Mouse (Mus musculus) kidney, embryonic 14.5 days (tissue): ENCODE measurements at regions not wholly inside any gene's neighbourhood (a gene's known extent, or its start where the extent isn't known, plus 50 kb on each side); places are given as distances from the start of the nearest gene placed in this dataset.

ENCODE experiments used
- ATAC-seq: fragments of 200-750 bp; cut with Nextera tagmentation; 2 replicates; pipeline ENCODE4 v1.8.0; 2017; ENCODE audit warnings: moderate number of reproducible peaks, mild to moderate bottlenecking, moderate TSS enrichment, moderate library complexity; ENCODE audit not compliant: low FRiP score, low TSS enrichment
- H3K27ac ChIP-seq: fragments of 300-500 bp; sonication (generic); 2 replicates; pipeline ENCODE4 v1.5.1; 2014; ENCODE audit warnings: low read depth, mild to moderate bottlenecking, low read length, moderate library complexity, mixed read lengths
- H3K27me3 ChIP-seq: fragments of 300-500 bp; sonication (generic); 2 replicates; pipeline ENCODE4 v1.6.1; 2014; ENCODE audit warnings: mild to moderate bottlenecking, low read length; ENCODE audit not compliant: control insufficient read depth, insufficient read depth
- H3K36me3 ChIP-seq: fragments of 300-500 bp; sonication (generic); 2 replicates; pipeline ENCODE4 v1.6.1; 2014; ENCODE audit warnings: low read length, mixed read lengths; ENCODE audit not compliant: control insufficient read depth, insufficient read depth
- H3K4me1 ChIP-seq: fragments of 300-500 bp; sonication (generic); 2 replicates; pipeline ENCODE4 v1.6.1; 2014; ENCODE audit warnings: low read length, mixed read lengths; ENCODE audit not compliant: control insufficient read depth, insufficient read depth
- H3K4me2 ChIP-seq: fragments of 300-500 bp; sonication (generic); replicated peaks from 2 replicates; pipeline ENCODE4 v1.6.1; 2014; ENCODE audit warnings: low read depth, mild to moderate bottlenecking, low read length
- H3K4me3 ChIP-seq: fragments of 300-500 bp; sonication (generic); 2 replicates; pipeline ENCODE4 v1.5.1; 2014; ENCODE audit warnings: mild to moderate bottlenecking, low read length
- H3K9ac ChIP-seq: fragments of 300-500 bp; sonication (generic); 2 replicates; pipeline ENCODE4 v1.6.1; 2014; ENCODE audit warnings: low read depth, mild to moderate bottlenecking, low read length, moderate library complexity
- H3K9me3 ChIP-seq: fragments of 300-500 bp; sonication (generic); 2 replicates; pipeline ENCODE4 v1.6.1; 2016; ENCODE audit warnings: low read length; ENCODE audit not compliant: control insufficient read depth
- whole genome bisulfite sequencing: fragments of 180-500 bp; shearing (Covaris S2); extraction: QIAGEN DNeasy Blood & Tissue Kit; methylation state at CpG from one replicate; pipeline ENCODE4 v1.1.7; 2014; 5-methylcytosine and 5-hydroxymethylcytosine counted together

DNA sequence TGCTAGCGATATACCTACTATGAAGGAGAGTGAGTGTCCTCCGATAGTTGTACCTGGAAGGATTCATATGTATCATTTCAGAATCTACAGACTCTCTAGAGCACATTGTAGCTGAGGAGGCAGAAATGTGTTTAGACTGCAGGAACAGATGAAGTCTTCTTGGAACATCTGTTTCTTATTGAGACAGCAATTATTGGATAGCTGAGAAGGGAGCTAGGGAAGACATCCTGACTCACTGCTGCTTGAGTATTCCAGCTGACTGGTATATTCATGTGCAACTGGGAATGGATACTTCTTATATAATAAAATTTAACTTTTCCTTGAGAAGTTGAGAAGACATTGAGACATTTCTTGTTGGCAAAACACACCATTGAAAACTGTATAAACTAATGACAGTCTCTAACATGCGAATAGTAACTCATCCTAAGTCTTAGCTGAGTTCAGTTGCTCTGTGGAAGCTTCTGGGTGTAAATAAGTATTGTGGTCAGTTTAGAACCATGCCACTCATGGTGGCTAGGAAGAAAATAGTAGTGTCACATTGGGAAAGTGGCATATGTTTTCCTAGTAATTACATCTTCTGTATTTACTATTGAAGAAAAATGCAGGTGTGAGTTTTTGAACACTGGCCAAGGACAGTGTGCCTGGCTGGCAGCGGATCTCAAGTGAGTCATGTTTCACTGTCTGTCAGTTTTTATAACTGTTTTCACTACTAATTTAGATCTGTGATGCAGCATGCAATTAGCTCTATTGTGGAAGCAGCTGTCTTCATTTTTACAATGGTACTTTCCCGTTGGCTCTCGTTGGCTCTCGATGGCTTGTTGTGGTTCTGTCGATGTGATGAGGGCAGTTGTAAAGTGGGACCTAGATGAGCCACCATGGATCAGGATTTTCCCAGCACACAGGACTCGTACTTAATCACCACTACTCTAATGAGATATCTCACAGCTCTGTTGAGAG is 163.5 kb downstream of the Sem1 start:
- no peaks in the 10 kb centered on the region for H3K9me3 ChIP-seq
- 71% methylated on average over 9 of the region's 9 CpGs for WGBS
- ATAC-seq = no peak

DNA sequence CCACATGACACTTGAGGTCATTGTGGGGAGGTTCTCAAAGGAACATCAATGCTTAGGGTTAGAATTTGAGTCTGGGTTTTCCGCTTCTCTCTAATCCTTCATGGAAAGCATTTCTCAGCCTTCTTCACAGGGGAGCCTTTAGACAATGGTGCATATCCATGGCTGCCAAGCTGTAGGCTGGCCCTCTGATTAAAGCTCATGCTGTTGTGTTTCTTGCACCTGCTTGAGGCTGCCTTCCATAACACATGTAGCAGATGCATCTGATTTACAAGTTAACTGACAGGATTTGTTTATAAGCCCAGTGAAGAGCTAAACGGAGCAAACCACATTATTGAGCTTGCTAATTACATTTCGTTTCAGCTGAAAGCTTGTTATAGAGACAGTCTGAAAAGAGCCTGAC is 180.5 kb downstream of the Sem1 start:
- no peak overlapping the region for H3K27ac ChIP-seq
- H3K4me1 ChIP-seq = no peaks in the 10 kb centered on the region
- no peak overlapping the region for H3K4me3 ChIP-seq
- 72% methylated on average over 3 of the region's 3 CpGs for WGBS
- ATAC-seq = no peak
- H3K9ac ChIP-seq = no peak overlapping the region
- no peaks in the 10 kb centered on the region for H3K36me3 ChIP-seq
- no peaks in the 10 kb centered on the region for H3K9me3 ChIP-seq
- H3K4me2 ChIP-seq = no peak overlapping the region
- no peaks in the 10 kb centered on the region for H3K27me3 ChIP-seq

More for the DNA sequence above, 163.5 kb downstream of the Sem1 start:
- Histone ChIP-seq H3K36me3 (no peaks in the 10 kb centered on the region), H3K27ac (no peak overlapping the region), H3K4me3 (no peak overlapping the region), H3K4me1 (no peaks in the 10 kb centered on the region), H3K27me3 (no peaks in the 10 kb centered on the region), H3K4me2 (no peak overlapping the region), H3K9ac (no peak overlapping the region)

DNA sequence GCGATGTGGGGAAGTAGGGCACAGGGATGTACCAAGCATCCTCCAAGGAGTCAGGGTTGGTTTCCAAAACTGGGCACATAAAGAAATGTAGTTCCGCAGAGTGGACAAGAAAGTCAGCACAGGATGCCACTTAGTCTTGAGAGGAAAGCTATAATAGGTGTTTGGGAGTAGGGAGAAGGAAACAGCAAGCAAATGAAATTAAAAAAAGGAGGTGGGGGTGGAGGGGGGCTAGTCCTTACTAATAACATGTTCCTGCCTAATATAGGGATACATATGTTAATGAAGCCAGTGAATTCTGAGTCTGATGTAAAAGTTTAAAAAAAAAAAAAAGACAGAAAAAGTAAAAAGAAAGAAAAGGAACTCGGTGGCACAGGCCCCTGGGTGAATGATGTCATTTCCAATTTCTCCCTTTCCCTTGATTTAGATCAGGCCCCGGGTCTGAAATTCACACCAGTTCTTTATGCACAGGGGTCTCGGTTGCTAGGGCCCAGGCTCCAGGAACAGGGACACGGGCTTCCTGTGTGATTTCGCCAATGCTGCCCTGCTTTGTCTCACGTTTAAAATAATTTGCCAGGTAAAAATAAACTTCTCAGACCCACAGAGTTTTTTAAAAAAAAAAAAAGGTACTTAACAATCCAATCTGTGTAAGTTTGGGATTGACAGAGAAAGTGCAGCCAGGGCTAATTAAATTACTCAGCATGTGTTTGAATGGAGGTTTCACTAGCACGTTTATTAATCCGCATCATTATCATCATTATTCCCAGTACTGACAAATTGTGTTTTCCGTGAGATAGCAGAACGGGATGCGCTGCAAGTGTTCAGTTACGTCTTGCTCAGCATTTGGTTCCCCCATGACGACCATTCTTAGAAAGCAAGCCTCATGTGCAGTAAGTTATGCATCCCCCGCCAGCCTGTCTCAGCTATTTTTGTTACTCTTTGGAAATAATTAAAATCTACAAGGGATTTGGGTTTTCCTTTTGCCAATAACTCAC is 172.8 kb upstream of the Slc25a13 start:
- Histone ChIP-seq H3K4me2 (no peak overlapping the region), H3K4me1 (no peaks in the 10 kb centered on the region), H3K9me3 (no peaks in the 10 kb centered on the region), H3K4me3 (no peak overlapping the region), H3K9ac (no peak overlapping the region), H3K36me3 (no peaks in the 10 kb centered on the region), H3K27me3 (no peaks in the 10 kb centered on the region), H3K27ac (no peak overlapping the region)
- WGBS = 80% methylated on average over 16 of the region's 16 CpGs
- no peak for ATAC-seq

DNA sequence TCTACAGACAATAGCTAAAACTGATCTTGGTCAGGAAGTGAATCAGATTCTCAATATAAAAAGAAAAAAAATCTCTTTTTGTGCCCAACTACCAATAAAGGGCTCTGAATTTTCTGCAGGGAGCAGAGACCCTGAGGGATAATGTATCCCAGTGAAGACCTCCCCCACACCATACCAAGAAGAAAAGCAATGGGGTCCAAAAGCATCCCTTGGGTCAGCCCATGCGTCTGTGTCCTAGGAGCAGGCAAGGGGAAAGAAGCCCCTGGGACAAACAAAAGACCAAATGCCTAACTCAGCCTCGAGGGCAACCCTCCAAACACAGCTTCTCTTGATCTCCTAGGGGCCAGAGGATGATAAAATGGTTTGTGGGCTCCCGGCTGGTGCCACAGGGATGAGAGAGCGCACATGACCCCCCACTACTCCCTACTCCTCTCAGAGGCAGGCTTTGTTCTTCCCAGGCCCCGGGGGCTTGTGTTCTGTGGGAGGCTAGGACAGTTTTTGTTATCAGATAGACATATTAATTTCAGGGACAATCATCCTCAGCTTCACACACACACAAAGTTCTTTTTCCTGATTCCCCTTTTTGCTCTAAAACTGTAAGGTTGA is 172.0 kb upstream of the Slc25a13 start:
- no peaks in the 10 kb centered on the region for H3K36me3 ChIP-seq
- no peak overlapping the region for H3K4me3 ChIP-seq
- no peaks in the 10 kb centered on the region for H3K27me3 ChIP-seq
- 21% methylated on average over 5 of the region's 5 CpGs for WGBS
- H3K4me1 ChIP-seq = no peaks in the 10 kb centered on the region
- ATAC-seq = no peak
- H3K4me2 ChIP-seq = no peak overlapping the region
- H3K9ac ChIP-seq = no peak overlapping the region
- no peaks in the 10 kb centered on the region for H3K9me3 ChIP-seq
- no peak overlapping the region for H3K27ac ChIP-seq

DNA sequence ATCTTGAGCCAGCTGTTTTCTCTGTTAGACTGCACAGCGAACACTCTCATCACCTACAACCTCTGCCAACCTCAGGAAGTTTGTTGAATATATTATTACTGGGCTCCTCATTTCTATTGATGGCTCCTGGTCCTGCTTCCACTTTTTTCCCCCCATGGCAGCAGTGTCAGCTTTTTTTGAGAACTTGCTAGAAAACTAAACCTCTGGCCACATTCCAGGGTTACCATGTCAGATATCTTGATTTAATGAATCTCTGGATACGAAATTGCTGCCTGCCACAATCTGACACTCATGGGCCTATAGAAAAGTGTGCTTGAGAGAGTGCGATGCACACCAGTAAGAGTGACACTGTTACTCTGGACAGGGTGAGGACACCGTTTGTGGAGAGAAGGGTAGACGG is 170.6 kb upstream of the Slc25a13 start:
- H3K36me3 ChIP-seq = no peaks in the 10 kb centered on the region
- H3K9me3 ChIP-seq = no peaks in the 10 kb centered on the region
- 80% methylated on average over 5 of the region's 5 CpGs for WGBS
- H3K9ac ChIP-seq = no peak overlapping the region
- H3K4me1 ChIP-seq = no peaks in the 10 kb centered on the region
- no peak overlapping the region for H3K4me3 ChIP-seq
- no peak overlapping the region for H3K27ac ChIP-seq
- H3K27me3 ChIP-seq = no peaks in the 10 kb centered on the region
- H3K4me2 ChIP-seq = no peak overlapping the region
- no peak for ATAC-seq

DNA sequence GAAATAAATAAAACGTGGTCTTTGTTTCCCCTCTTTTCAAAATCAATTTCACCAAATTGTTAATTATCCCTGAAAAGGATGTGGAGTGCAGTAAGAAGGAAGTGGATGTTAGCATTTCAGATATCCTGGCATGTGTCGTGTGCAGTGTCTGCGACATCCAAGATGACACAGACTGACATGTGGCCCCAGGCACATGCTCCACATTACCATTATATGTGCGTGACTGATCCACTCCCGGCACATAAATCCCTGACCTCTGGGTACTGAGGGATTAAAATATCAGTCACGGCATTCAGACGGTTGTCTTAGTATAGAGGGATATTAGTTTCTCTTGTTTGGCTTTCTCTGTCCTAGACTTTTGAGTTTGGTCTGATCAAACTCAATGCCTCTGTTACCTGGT is 168.0 kb upstream of the Slc25a13 start:
- Histone ChIP-seq H3K27ac (no peak overlapping the region), H3K4me1 (no peaks in the 10 kb centered on the region), H3K9ac (no peak overlapping the region), H3K36me3 (no peaks in the 10 kb centered on the region), H3K9me3 (no peaks in the 10 kb centered on the region), H3K27me3 (no peaks in the 10 kb centered on the region), H3K4me2 (no peak overlapping the region), H3K4me3 (no peak overlapping the region)
- ATAC-seq = no peak
- WGBS = 69% methylated on average over 7 of the region's 7 CpGs

DNA sequence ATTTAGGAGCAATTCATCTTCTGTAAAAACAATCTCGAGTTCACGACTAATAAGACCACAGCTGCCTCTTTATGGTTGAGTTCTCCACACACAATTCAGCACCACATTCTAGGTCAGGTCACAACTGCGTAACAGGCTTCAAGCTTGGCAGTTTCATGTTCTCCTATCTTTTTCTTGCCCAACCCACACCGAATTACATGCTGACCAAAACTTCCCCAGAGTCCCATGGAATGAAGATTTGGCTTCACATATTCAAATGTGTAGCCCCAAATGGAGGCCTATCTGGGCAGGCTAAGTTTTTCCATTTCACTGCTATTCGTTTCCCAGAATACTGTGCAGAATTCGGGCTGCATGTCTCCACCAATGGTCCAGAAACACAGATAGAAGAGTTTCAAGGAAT is 167.5 kb upstream of the Slc25a13 start:
- no peak overlapping the region for H3K27ac ChIP-seq
- no peak for ATAC-seq
- 61% methylated on average over 6 of the region's 6 CpGs for WGBS

DNA sequence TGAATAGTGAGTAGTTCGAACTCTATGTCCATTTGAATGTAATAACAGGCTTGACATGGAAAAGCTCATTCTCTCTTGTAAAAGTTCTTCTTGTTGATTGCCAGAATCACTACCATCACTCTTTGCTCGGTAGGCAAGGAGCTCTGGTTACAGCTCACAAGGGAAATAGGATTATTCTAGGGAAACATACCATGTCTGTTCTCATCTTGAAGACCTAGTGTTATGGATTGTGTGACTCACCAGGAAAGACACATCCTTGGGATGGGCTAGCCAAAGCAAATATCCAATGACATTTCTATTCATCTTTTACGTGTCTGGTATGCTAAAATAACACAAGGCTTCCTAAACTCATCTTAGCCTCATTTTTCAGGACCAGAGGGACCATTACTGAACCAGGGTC is 155.4 kb upstream of the Slc25a13 start:
- no peak overlapping the region for H3K4me2 ChIP-seq
- H3K27me3 ChIP-seq = no peaks in the 10 kb centered on the region
- no peaks in the 10 kb centered on the region for H3K4me1 ChIP-seq
- no peak overlapping the region for H3K27ac ChIP-seq
- ATAC-seq = no peak
- no peak overlapping the region for H3K4me3 ChIP-seq
- H3K36me3 ChIP-seq = no peaks in the 10 kb centered on the region
- H3K9me3 ChIP-seq = no peaks in the 10 kb centered on the region
- H3K9ac ChIP-seq = no peak overlapping the region
- 85% methylated on average over 3 of the region's 3 CpGs for WGBS

More for the DNA sequence above, 167.5 kb upstream of the Slc25a13 start:
- H3K9me3 ChIP-seq = no peaks in the 10 kb centered on the region
- H3K9ac ChIP-seq = no peak overlapping the region
- no peak overlapping the region for H3K4me3 ChIP-seq
- no peaks in the 10 kb centered on the region for H3K36me3 ChIP-seq
- H3K4me1 ChIP-seq = no peaks in the 10 kb centered on the region
- no peaks in the 10 kb centered on the region for H3K27me3 ChIP-seq
- no peak overlapping the region for H3K4me2 ChIP-seq
